Mouse (Mus musculus): Measurements from ENCODE around the gene Ppm1h. TPM values are rescaled to one million over a fixed set of nuclear protein-coding genes. Genes with fewer than 3 reads are reported as not detected.
A peak's percentile ranks its signal among the peaks of the same experiment; 100 is the strongest.
"Not testable (repeated sequence)": the region's sequence is repeated elsewhere in the genome, so short reads cannot be mapped to it uniquely, and the experiment has no call there.

The Ppm1h gene
- polyA plus RNA-seq, 1 experiment from 2014 or later, result 8.8 TPM

DNA sequence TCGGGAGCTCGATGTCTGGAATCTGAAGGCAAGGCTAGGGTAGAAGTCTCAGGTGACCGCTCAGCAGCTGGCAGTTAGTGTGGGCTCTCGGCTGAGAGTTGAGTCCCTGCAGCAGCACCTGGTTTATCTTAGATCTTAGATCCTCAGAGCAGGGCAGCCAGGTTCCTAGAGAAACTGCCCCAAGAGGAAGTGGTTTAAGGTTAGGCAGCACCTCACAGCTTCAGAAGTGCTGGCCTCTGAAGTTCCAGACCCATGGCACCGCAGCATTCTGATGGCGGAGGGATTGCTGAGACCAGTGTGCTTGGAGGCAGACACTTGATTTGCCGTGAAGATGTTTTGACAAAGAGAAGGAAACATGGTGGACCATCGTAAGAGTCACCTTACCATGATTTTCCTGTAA is 237.3 kb downstream of the Ppm1h start:
- ATAC-seq, result no peak
- H3K9ac ChIP-seq (ENCODE audit: low read length), result no peak overlapping the region
- H3K9me3 ChIP-seq (replicated peaks; ENCODE audit: control insufficient read depth, low read length), result no peaks in the 10 kb centered on the region
- peaks cover 15% of the 10 kb centered on the region; the same call in 1 of the 2 replicates for H3K4me1 ChIP-seq (ENCODE audit: control insufficient read depth, insufficient read depth, low read length)
- no peak overlapping the region for H3K4me2 ChIP-seq (ENCODE audit: low read length)
- WGBS, result 91% methylated on average over 8 of the region's 8 CpGs
- no peaks in the 10 kb centered on the region for H3K36me3 ChIP-seq (ENCODE audit: control insufficient read depth, insufficient read depth, low read length)
- H3K27me3 ChIP-seq (replicated peaks; ENCODE audit: control insufficient read depth, insufficient read depth, low read length), result no peaks in the 10 kb centered on the region
- no peak overlapping the region for H3K4me3 ChIP-seq (ENCODE audit: low read depth, low read length)
- DNase-seq (ENCODE audit: low spot score), result no peak
- no peak overlapping the region for H3K27ac ChIP-seq (ENCODE audit: low read depth, low read length)

DNA sequence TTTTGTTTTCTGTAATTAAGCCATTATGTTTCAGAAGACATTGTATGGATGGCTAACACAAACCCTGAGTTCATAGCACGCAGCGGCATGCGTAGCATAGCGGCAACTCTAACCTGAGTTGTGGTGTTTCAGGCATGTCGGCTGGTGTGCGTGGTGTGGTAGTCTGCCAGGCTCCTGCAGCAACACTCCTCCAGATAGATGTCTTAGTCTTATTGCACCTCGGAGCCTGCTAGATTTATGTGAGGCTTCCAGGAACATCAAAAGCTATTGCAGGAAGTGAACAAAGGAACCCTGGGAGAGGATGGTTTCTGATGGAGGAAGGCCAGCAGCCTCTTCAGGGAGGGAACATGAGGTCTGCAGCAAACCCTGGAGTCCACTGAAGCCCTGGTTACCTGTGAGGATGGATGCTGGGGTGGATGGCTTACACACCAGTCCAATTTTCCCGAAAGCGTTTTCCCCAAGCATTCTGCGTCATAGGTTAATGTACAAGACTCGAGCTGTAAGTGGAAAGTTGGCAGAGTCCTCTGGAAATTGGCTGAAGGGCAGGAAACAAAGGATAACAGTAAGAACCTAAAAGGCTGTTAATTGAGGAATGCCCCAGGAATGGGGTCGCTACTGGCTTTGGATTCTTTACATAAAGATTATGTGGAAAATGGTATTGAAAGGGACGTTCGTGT is 239.2 kb downstream of the Ppm1h start:
- DNase-seq (ENCODE audit: low spot score) (no peak), ATAC-seq (no peak)
- Histone ChIP-seq H3K4me3 (ENCODE audit: low read depth, low read length) (no peak overlapping the region), H3K27ac (ENCODE audit: low read depth, low read length) (no peak overlapping the region), H3K4me2 (ENCODE audit: low read length) (no peak overlapping the region), H3K9me3 (replicated peaks; ENCODE audit: control insufficient read depth, low read length) (no peaks in the 10 kb centered on the region), H3K9ac (ENCODE audit: low read length) (no peak overlapping the region), H3K4me1 (ENCODE audit: control insufficient read depth, insufficient read depth, low read length) (0 out of 2 replicates have a peak, but pooled peaks cover 4% of the 10 kb centered on the region), H3K27me3 (replicated peaks; ENCODE audit: control insufficient read depth, insufficient read depth, low read length) (no peaks in the 10 kb centered on the region), H3K36me3 (ENCODE audit: control insufficient read depth, insufficient read depth, low read length) (no peaks in the 10 kb centered on the region)
- WGBS, result 90% methylated on average over 14 of the region's 14 CpGs

DNA sequence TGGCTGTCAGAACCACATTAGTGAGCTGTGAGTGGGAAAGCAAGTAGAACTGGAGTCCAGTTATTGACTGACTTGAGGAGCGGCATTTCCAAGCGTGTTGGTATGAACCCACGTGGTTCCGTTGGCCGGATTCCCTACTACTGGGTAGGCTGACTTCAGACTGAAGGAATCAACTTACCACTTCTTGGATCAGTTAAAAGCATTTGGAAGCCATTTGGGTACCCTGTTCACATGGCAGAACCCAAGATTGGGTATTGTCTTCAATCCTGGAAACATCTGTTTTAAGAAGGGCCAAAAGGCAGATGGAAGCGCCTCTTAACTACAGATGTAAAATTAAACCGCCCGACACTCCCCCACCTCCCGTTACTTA is 239.7 kb downstream of the Ppm1h start:
- no peak for DNase-seq (ENCODE audit: low spot score)

DNA sequence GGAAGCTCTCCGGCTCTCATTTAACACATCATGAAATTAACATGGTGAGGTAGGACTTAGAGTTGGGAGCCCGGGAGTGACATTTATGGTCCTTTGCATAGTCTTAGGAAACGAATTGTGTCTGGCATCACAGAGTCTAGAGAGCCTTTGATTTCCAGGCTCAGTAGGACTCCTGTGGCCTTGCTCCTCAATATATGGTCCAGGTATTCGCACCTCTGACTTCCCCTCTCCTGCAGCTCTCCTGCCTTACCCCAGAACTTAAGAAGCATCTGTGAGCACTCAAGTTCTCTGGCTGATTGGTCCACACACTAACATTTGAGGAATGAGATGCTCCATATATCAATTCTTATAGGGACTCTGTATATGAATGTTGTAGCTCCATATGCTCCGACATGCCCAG is 240.2 kb downstream of the Ppm1h start:
- H3K27me3 ChIP-seq (replicated peaks; ENCODE audit: control insufficient read depth, insufficient read depth, low read length), result no peaks in the 10 kb centered on the region
- no peak for DNase-seq (ENCODE audit: low spot score)
- no peak overlapping the region for H3K27ac ChIP-seq (ENCODE audit: low read depth, low read length)

More for the DNA sequence above, 239.7 kb downstream of the Ppm1h start:
- Histone ChIP-seq H3K9ac (ENCODE audit: low read length) (no peak overlapping the region), H3K4me3 (ENCODE audit: low read depth, low read length) (no peak overlapping the region), H3K4me2 (ENCODE audit: low read length) (no peak overlapping the region), H3K27ac (ENCODE audit: low read depth, low read length) (no peak overlapping the region), H3K9me3 (replicated peaks; ENCODE audit: control insufficient read depth, low read length) (no peaks in the 10 kb centered on the region), H3K4me1 (ENCODE audit: control insufficient read depth, insufficient read depth, low read length) (no peaks in the 10 kb centered on the region), H3K27me3 (replicated peaks; ENCODE audit: control insufficient read depth, insufficient read depth, low read length) (no peaks in the 10 kb centered on the region), H3K36me3 (ENCODE audit: control insufficient read depth, insufficient read depth, low read length) (no peaks in the 10 kb centered on the region)
- WGBS, result 96% methylated on average over 9 of the region's 9 CpGs
- ATAC-seq, result no peak

DNA sequence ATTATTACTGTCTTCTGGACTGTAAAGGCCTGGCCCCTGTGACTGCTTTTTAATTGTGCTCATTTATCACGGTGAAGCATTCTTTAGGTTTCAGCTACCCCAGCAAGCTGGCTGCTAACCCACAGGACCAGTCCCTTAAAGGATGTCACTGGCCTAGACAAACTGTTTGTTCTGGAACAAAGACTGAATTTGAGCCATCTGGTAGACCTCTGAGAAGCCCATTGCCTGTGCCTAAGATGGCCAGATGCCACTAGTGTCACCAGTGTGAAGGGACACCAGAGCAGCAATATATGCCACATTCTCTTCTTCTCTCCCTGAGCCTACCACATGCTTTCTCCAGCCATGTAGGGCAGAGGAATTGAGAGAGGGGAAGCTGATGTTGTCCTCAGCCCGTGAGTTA is 240.9 kb downstream of the Ppm1h start:
- H3K9me3 ChIP-seq (replicated peaks; ENCODE audit: control insufficient read depth, low read length), result no peaks in the 10 kb centered on the region
- ATAC-seq (no peak), DNase-seq (ENCODE audit: low spot score) (no peak)
- H3K27me3 ChIP-seq (replicated peaks; ENCODE audit: control insufficient read depth, insufficient read depth, low read length), result no peaks in the 10 kb centered on the region
- no peak overlapping the region for H3K4me2 ChIP-seq (ENCODE audit: low read length)
- H3K9ac ChIP-seq (ENCODE audit: low read length), result no peak overlapping the region
- WGBS, result 81% methylated on average over 2 of the region's 2 CpGs
- no peak overlapping the region for H3K4me3 ChIP-seq (ENCODE audit: low read depth, low read length)
- H3K36me3 ChIP-seq (ENCODE audit: control insufficient read depth, insufficient read depth, low read length), result no peaks in the 10 kb centered on the region
- H3K4me1 ChIP-seq (ENCODE audit: control insufficient read depth, insufficient read depth, low read length), result no peaks in the 10 kb centered on the region
- no peak overlapping the region for H3K27ac ChIP-seq (ENCODE audit: low read depth, low read length)

More for the DNA sequence above, 240.2 kb downstream of the Ppm1h start:
- no peak overlapping the region for H3K4me2 ChIP-seq (ENCODE audit: low read length)
- 96% methylated on average over 5 of the region's 5 CpGs for WGBS
- no peak overlapping the region for H3K4me3 ChIP-seq (ENCODE audit: low read depth, low read length)
- no peaks in the 10 kb centered on the region for H3K4me1 ChIP-seq (ENCODE audit: control insufficient read depth, insufficient read depth, low read length)
- no peak for ATAC-seq
- H3K36me3 ChIP-seq (ENCODE audit: control insufficient read depth, insufficient read depth, low read length), result no peaks in the 10 kb centered on the region
- H3K9me3 ChIP-seq (replicated peaks; ENCODE audit: control insufficient read depth, low read length), result no peaks in the 10 kb centered on the region
- H3K9ac ChIP-seq (ENCODE audit: low read length), result no peak overlapping the region

GRCm38 (mm10) chr10:122920218-122920795 is 241.7 kb downstream of the Ppm1h start:
- no peaks in the 10 kb centered on the region for H3K36me3 ChIP-seq (ENCODE audit: control insufficient read depth, insufficient read depth, low read length)
- 97% methylated on average over 11 of the region's 11 CpGs for WGBS

DNA sequence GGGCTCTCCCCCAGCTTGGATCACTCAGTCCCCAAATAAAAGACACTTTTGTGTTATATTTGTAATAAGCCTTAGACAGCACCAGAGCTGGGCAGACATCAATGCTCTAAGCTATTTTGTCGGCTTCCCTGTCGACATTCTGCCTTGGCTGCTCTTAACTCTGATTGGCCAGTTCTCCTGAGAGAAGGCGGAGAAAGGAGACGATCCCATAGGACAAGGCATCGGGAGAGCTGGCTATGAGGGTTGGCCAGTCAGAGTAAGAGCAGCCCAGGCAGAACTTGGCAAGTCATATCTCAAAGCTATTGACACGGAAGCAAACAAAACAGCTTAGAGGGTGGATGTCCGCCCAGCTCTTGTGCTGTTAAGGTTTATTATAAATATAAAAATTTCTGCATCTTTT is 243.7 kb downstream of the Ppm1h start:
- no peaks in the 10 kb centered on the region for H3K9me3 ChIP-seq (replicated peaks; ENCODE audit: control insufficient read depth, low read length)
- H3K36me3 ChIP-seq (ENCODE audit: control insufficient read depth, insufficient read depth, low read length), result no peaks in the 10 kb centered on the region
- peak; percentile 55 for DNase-seq (ENCODE audit: low spot score)
- H3K27me3 ChIP-seq (replicated peaks; ENCODE audit: control insufficient read depth, insufficient read depth, low read length), result no peaks in the 10 kb centered on the region
- H3K4me3 ChIP-seq (ENCODE audit: low read depth, low read length), result no peak overlapping the region
- H3K4me2 ChIP-seq (ENCODE audit: low read length), result no peak overlapping the region; the same call in 1 of the 2 replicates
- no peak overlapping the region for H3K27ac ChIP-seq (ENCODE audit: low read depth, low read length)
- ATAC-seq, result peak; percentile 72
- no peak overlapping the region for H3K9ac ChIP-seq (ENCODE audit: low read length)
- no peaks in the 10 kb centered on the region for H3K4me1 ChIP-seq (ENCODE audit: control insufficient read depth, insufficient read depth, low read length)
- WGBS, result 37% methylated on average over 7 of the region's 7 CpGs

More at GRCm38 (mm10) chr10:122920218-122920795, 241.7 kb downstream of the Ppm1h start:
- Histone ChIP-seq H3K27ac (ENCODE audit: low read depth, low read length) (no peak overlapping the region), H3K4me1 (ENCODE audit: control insufficient read depth, insufficient read depth, low read length) (no peaks in the 10 kb centered on the region), H3K9me3 (replicated peaks; ENCODE audit: control insufficient read depth, low read length) (no peaks in the 10 kb centered on the region), H3K9ac (ENCODE audit: low read length) (no peak overlapping the region), H3K27me3 (replicated peaks; ENCODE audit: control insufficient read depth, insufficient read depth, low read length) (no peaks in the 10 kb centered on the region), H3K4me3 (ENCODE audit: low read depth, low read length) (no peak overlapping the region), H3K4me2 (ENCODE audit: low read length) (no peak overlapping the region)
- ATAC-seq (no peak), DNase-seq (ENCODE audit: low spot score) (no peak)

DNA sequence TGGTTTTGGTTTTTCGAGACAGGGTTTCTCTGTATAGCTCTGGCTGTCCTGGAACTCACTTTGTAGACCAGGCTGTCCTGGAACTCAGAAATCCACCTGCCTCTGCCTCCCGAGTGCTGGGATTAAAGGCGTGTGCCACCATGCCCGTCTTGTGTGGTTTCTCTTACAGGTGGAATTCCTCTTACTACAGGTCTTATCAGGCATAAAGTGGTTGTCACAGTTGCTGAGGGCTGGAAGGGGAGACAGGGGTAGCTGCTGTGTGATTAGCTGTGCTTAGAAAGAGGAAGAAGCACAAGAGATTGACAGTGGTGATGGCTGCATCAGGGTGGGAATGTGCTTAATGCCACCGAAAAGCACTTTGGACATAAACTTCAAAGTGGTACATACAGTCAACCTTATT is 246.0 kb downstream of the Ppm1h start:
- WGBS, result 91% methylated on average over 5 of the region's 5 CpGs
- not testable (repeated sequence) for DNase-seq (ENCODE audit: low spot score); H3K36me3 ChIP-seq (ENCODE audit: control insufficient read depth, insufficient read depth, low read length); H3K4me2 ChIP-seq (ENCODE audit: low read length); H3K9me3 ChIP-seq (replicated peaks; ENCODE audit: control insufficient read depth, low read length); H3K27me3 ChIP-seq (replicated peaks; ENCODE audit: control insufficient read depth, insufficient read depth, low read length); H3K4me1 ChIP-seq (ENCODE audit: control insufficient read depth, insufficient read depth, low read length); ATAC-seq; H3K27ac ChIP-seq (ENCODE audit: low read depth, low read length); H3K9ac ChIP-seq (ENCODE audit: low read length); H3K4me3 ChIP-seq (ENCODE audit: low read depth, low read length)

- Histone ChIP-seq H3K4me3 (ENCODE audit: low read depth, low read length) (no peak overlapping the region), H3K9me3 (replicated peaks; ENCODE audit: control insufficient read depth, low read length) (no peaks in the 10 kb centered on the region), H3K4me2 (ENCODE audit: low read length) (no peak overlapping the region), H3K4me1 (ENCODE audit: control insufficient read depth, insufficient read depth, low read length) (peaks cover 19% of the 10 kb centered on the region), H3K27ac (ENCODE audit: low read depth, low read length) (no peak overlapping the region), H3K27me3 (replicated peaks; ENCODE audit: control insufficient read depth, insufficient read depth, low read length) (no peaks in the 10 kb centered on the region), H3K9ac (ENCODE audit: low read length) (no peak overlapping the region), H3K36me3 (ENCODE audit: control insufficient read depth, insufficient read depth, low read length) (no peaks in the 10 kb centered on the region)
- ATAC-seq (no peak), DNase-seq (ENCODE audit: low spot score) (no peak)
- 91% methylated on average over 4 of the region's 4 CpGs for WGBS
These were observed 247.7 kb downstream of the Ppm1h start for GRCm38 (mm10) chr10:122926275-122926674.
